Mouse (Mus musculus): Measurements from ENCODE around the gene S100a7a.

DNA sequence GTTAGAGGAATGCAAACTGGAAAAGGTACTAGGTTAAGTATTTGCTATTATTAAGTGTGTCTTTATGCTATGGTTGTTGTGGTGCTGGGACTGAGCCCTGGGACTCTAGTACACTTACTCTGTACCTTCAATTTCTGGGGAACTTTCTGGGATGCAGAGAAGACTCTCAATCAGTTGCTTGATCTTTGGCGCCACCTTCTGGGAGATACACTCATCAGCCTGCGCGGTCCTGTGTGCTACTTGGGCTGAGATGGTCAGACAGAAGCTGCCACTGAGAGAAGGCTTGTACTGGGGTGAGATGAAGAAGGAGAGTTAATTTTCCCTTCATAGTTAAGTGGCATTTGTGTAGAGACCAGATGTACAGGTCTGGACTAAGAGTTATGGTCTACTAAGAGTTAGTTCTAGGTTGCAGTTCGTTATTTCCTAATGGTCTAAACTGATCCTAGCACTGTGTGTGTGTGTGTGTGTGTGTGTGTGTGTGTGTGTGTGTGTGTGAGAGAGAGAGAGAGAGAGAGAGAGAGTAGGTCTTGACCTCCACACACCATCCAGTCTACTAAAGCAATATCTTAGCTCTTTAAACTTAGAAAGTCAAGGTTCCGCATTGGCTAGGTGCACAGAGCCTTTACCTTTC, 824 bp upstream of the S100a7a start:
- no peak for TF ChIP-seq EP300 (IDR thresholded peaks at IDR 0.05)
- peak; percentile 91 for TF ChIP-seq CTCF (IDR thresholded peaks at IDR 0.05)

Data from lung, postnatal 0 days (tissue).